Comparison of ENCODE assay signal across 8 mouse cellular contexts in the genomic region with DNA sequence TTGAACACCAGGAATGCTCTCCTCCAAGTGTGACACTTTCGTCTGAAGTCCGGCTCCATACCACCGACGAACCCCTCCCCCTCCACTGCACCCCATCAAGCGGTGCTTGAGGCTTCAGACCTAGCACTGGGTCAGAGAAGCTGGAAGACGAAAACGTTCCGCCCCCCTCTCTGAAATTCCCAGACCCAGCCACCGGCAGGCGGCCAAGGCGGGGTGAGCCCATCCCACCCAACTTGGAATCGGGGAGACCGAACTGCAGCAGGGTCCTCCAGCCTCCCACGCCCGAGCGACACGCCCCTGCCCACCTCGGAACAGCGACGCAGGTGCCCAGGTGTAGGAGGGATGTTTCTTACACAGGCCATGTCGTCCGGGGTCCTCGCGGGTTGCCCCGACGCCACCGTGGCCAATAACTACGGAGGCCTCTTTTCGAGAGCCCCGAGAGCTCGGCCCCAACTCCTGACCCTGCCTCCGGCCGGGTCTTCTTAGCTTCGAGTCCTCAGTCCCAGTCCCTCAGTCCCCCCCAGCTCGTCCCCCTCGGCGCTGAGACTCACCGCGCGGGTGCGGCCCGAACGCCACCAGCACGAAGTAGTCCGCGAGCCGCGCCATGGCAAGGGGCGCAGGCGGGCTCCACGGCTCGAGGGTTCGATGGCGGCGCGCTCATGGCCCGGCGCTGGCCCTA. TPM values are rescaled to one million over a fixed set of nuclear protein-coding genes. Genes with fewer than 3 reads are reported as not detected.
A peak's percentile ranks its signal among the peaks of the same experiment; 100 is the strongest.
DNase-seq lines count a peak whose midpoint lies in the region; ATAC-seq and TF ChIP-seq lines count a peak whose summit lies in the region.

No protein-coding gene starts in this region.

- no peak for TF ChIP-seq POLR2A in bone marrow, adult 2 months (IDR thresholded peaks at IDR 0.05; ENCODE audit: borderline replicate concordance, control insufficient read depth, low read depth, low read length)
- no peak for TF ChIP-seq POLR2A in spleen, adult 2 months (IDR thresholded peaks at IDR 0.05; ENCODE audit: low read depth, low read length)

- H3K4me2 ChIP-seq in intestine, embryonic 15.5 days (replicated peaks) = peak overlapping the region; percentile 82
- H3K4me2 ChIP-seq in liver, postnatal 0 days (ENCODE audit: low read depth, low read length) = peak overlapping the region; percentile 71

- peaks cover 16% of the 10 kb centered on the region for H3K36me3 ChIP-seq in erythroblast, embryonic 14.5 days (ENCODE audit: control insufficient read depth)
- no peaks in the 10 kb centered on the region for H3K36me3 ChIP-seq in intestine, embryonic 15.5 days
- H3K36me3 ChIP-seq in liver, postnatal 0 days (replicated peaks; ENCODE audit: insufficient read depth, low read length) = no peaks in the 10 kb centered on the region
- H3K36me3 ChIP-seq in spleen, adult 2 months (ENCODE audit: control insufficient read depth, insufficient read depth, low read length) = no peaks in the 10 kb centered on the region

- peak overlapping the region; percentile 91 for H3K9ac ChIP-seq in intestine, embryonic 15.5 days
- H3K9ac ChIP-seq in liver, postnatal 0 days (replicated peaks) = peak overlapping the region; percentile 86

- peaks cover 13% of the 10 kb centered on the region for H3K4me1 ChIP-seq in bone marrow, adult 2 months (ENCODE audit: control insufficient read depth, insufficient read depth, low read length)
- peaks cover 57% of the 10 kb centered on the region for H3K4me1 ChIP-seq in erythroblast, embryonic 14.5 days (ENCODE audit: control insufficient read depth)
- peaks cover 21% of the 10 kb centered on the region for H3K4me1 ChIP-seq in intestine, embryonic 15.5 days (replicated peaks)
- peaks cover 28% of the 10 kb centered on the region for H3K4me1 ChIP-seq in liver, postnatal 0 days (ENCODE audit: insufficient read depth)
- peaks cover 34% of the 10 kb centered on the region; the same call in 1 of the 2 replicates for H3K4me1 ChIP-seq in spleen, adult 2 months (ENCODE audit: control insufficient read depth, insufficient read depth, insufficient read length)

- peak; percentile 57 to 60 for DNase-seq in right cerebral cortex, postnatal 10 days (ENCODE audit: low spot score in 2 of 2)
- no peak for DNase-seq in right cerebral cortex, adult 18-20 months
- DNase-seq in liver, postnatal 0 days = peak; percentile 45
- peak in 1 of 2 experiments; percentile 21 for DNase-seq in spleen, adult 2 months (ENCODE audit: low read depth in 1 of 2, low spot score in 2 of 2)
- no peak for DNase-seq in left cerebral cortex, postnatal 14 days (ENCODE audit: low spot score in 2 of 2)

- TF ChIP-seq EP300 in liver, postnatal 0 days (IDR thresholded peaks at IDR 0.05; ENCODE audit: low read depth) = no peak

- H3K4me3 ChIP-seq in bone marrow, adult 2 months (replicated peaks; ENCODE audit: control insufficient read depth, low read depth, low read length) = peak overlapping the region; percentile 91
- peak overlapping the region; percentile 70 for H3K4me3 ChIP-seq in erythroblast, embryonic 14.5 days (replicated peaks)
- H3K4me3 ChIP-seq in intestine, embryonic 15.5 days (replicated peaks) = peak overlapping the region; percentile 89
- peak overlapping the region; percentile 80 for H3K4me3 ChIP-seq in liver, postnatal 0 days (ENCODE audit: low read depth, low read length)
- peak overlapping the region; percentile 97 for H3K4me3 ChIP-seq in spleen, adult 2 months (ENCODE audit: extremely low read depth, insufficient read depth, insufficient read length)

- WGBS in bone marrow, adult 2 months = under 1% methylated on average over 58 of the region's 58 CpGs
- WGBS in intestine, embryonic 15.5 days = under 1% methylated on average over 58 of the region's 58 CpGs
- under 1% methylated on average over 55 of the region's 58 CpGs for WGBS in liver, postnatal 0 days (ENCODE audit: insufficient replicate concordance)
- WGBS in spleen, adult 2 months = under 1% methylated on average over 57 of the region's 58 CpGs

- H3K27ac ChIP-seq in bone marrow, adult 2 months (ENCODE audit: control insufficient read depth, insufficient read depth, low read depth, low read length, poor library complexity) = peak overlapping the region; percentile 54; the same call in 1 of the 2 replicates
- peak overlapping the region; percentile 49; the same call in 1 of the 2 replicates for H3K27ac ChIP-seq in intestine, embryonic 15.5 days
- H3K27ac ChIP-seq in liver, postnatal 0 days (ENCODE audit: low read depth) = peak overlapping the region; percentile 41
- peak overlapping the region; percentile 26; the same call in 1 of the 2 replicates for H3K27ac ChIP-seq in spleen, adult 2 months (ENCODE audit: insufficient read depth, low read length)

- no peaks in the 10 kb centered on the region for H3K9me3 ChIP-seq in erythroblast, embryonic 14.5 days (ENCODE audit: control insufficient read depth, low read length)
- no peaks in the 10 kb centered on the region for H3K9me3 ChIP-seq in intestine, embryonic 15.5 days
- no peaks in the 10 kb centered on the region for H3K9me3 ChIP-seq in liver, postnatal 0 days (ENCODE audit: low read length)

- TF ChIP-seq CTCF in bone marrow, adult 2 months (IDR thresholded peaks at IDR 0.05; ENCODE audit: control insufficient read depth, insufficient read depth, low read length) = no peak
- TF ChIP-seq CTCF in liver, postnatal 0 days (IDR thresholded peaks at IDR 0.05; ENCODE audit: low read depth) = peak; percentile 20; the same call in 1 of the 2 replicates
- no peak for TF ChIP-seq CTCF in spleen, adult 2 months (IDR thresholded peaks at IDR 0.05; ENCODE audit: extremely low read depth, insufficient read depth, insufficient read length, insufficient replicate concordance)

- intact Hi-C loops in left cerebral cortex, postnatal 14 days (cut with DNase I) = loop anchor here (5.0 kb wide), 1 partner anchor 43 kb away; the partner anchor contains the start of genes Lmf2 and Ncaph2

- ATAC-seq in intestine, embryonic 15.5 days = peak; percentile 37
- ATAC-seq in liver, postnatal 0 days = peak; percentile 8

- H3K27me3 ChIP-seq in erythroblast, embryonic 14.5 days (ENCODE audit: control insufficient read depth) = no peaks in the 10 kb centered on the region
- no peaks in the 10 kb centered on the region for H3K27me3 ChIP-seq in intestine, embryonic 15.5 days (replicated peaks)
- H3K27me3 ChIP-seq in liver, postnatal 0 days (ENCODE audit: insufficient read depth, low read length) = no peaks in the 10 kb centered on the region
- H3K27me3 ChIP-seq in spleen, adult 2 months (ENCODE audit: control insufficient read depth, insufficient read depth, low read length) = no peaks in the 10 kb centered on the region

RNA-seq across cellular contexts. Expression of gene Sbf1, which starts 0.5 kb away (rescaled TPM):
- polyA plus RNA-seq in bone marrow, adult 2 months (2011; ENCODE audit: insufficient read depth, insufficient read length, low replicate concordance, missing spikeins) = 54.0 and 160 TPM in 2 replicates
- 28.7 and 42.5 TPM in 2 replicates for polyA plus RNA-seq in erythroblast, embryonic 14.5 days (2012)
- polyA plus RNA-seq in intestine, embryonic 15.5 days (2015; fragmentation: Nextera tagmentation; extraction: Ambion mirVana) = 35.1 and 38.8 TPM in 2 replicates
- polyA plus RNA-seq in liver, postnatal 0 days (2015; fragmentation: Nextera tagmentation; extraction: Ambion mirVana) = 16.5 and 17.0 TPM in 2 replicates
- polyA plus RNA-seq in spleen, adult 2 months (2012; rRNA removed) = 320 and 349 TPM in 2 replicates
- total RNA-seq in left cerebral cortex, postnatal 14 days (2021) = 100 to 1,000 TPM; 198 to 204 TPM

RNA-seq across cellular contexts. Expression of gene Adm2, which starts 7.9 kb away (rescaled TPM):
- polyA plus RNA-seq in bone marrow, adult 2 months (2011; ENCODE audit: insufficient read depth, insufficient read length, low replicate concordance, missing spikeins) = 2.7 TPM in 1 of 2 replicates, not detected in the other
- 0.27 and 0.53 TPM in 2 replicates for polyA plus RNA-seq in erythroblast, embryonic 14.5 days (2012)
- polyA plus RNA-seq in intestine, embryonic 15.5 days (2015; fragmentation: Nextera tagmentation; extraction: Ambion mirVana) = 1.4 and 1.5 TPM in 2 replicates
- 1.4 and 3.7 TPM in 2 replicates for polyA plus RNA-seq in liver, postnatal 0 days (2015; fragmentation: Nextera tagmentation; extraction: Ambion mirVana)
- polyA plus RNA-seq in spleen, adult 2 months (2012; rRNA removed) = 3.5 and 6.5 TPM in 2 replicates
- total RNA-seq in left cerebral cortex, postnatal 14 days (2021) = not detected

RNA-seq across cellular contexts. Expression of gene Miox, which starts 19.5 kb away (rescaled TPM):
- 15.5 TPM in 1 of 2 replicates, not detected in the other for polyA plus RNA-seq in bone marrow, adult 2 months (2011; ENCODE audit: insufficient read depth, insufficient read length, low replicate concordance, missing spikeins)
- polyA plus RNA-seq in erythroblast, embryonic 14.5 days (2012) = not detected in 2 replicates
- 0.32 and 0.36 TPM in 2 replicates for polyA plus RNA-seq in intestine, embryonic 15.5 days (2015; fragmentation: Nextera tagmentation; extraction: Ambion mirVana)
- 22.9 and 27.0 TPM in 2 replicates for polyA plus RNA-seq in liver, postnatal 0 days (2015; fragmentation: Nextera tagmentation; extraction: Ambion mirVana)
- polyA plus RNA-seq in spleen, adult 2 months (2012; rRNA removed) = 0.31 and 1.4 TPM in 2 replicates
- total RNA-seq in left cerebral cortex, postnatal 14 days (2021) = not detected

RNA-seq across cellular contexts. Expression of gene Lmf2, which starts 40.8 kb away (rescaled TPM):
- polyA plus RNA-seq in bone marrow, adult 2 months (2011; ENCODE audit: insufficient read depth, insufficient read length, low replicate concordance, missing spikeins) = 16.7 and 42.0 TPM in 2 replicates
- polyA plus RNA-seq in erythroblast, embryonic 14.5 days (2012) = 29.8 and 31.5 TPM in 2 replicates
- 55.2 and 58.0 TPM in 2 replicates for polyA plus RNA-seq in intestine, embryonic 15.5 days (2015; fragmentation: Nextera tagmentation; extraction: Ambion mirVana)
- 22.1 and 24.0 TPM in 2 replicates for polyA plus RNA-seq in liver, postnatal 0 days (2015; fragmentation: Nextera tagmentation; extraction: Ambion mirVana)
- 51.5 and 53.6 TPM in 2 replicates for polyA plus RNA-seq in spleen, adult 2 months (2012; rRNA removed)
- total RNA-seq in left cerebral cortex, postnatal 14 days (2021) = 10 to 100 TPM; 18.0 to 20.3 TPM

RNA-seq across cellular contexts. Expression of gene Ncaph2, which starts 40.9 kb away (rescaled TPM):
- polyA plus RNA-seq in bone marrow, adult 2 months (2011; ENCODE audit: insufficient read depth, insufficient read length, low replicate concordance, missing spikeins) = 144 and 191 TPM in 2 replicates
- 17.1 and 19.8 TPM in 2 replicates for polyA plus RNA-seq in erythroblast, embryonic 14.5 days (2012)
- 131 and 138 TPM in 2 replicates for polyA plus RNA-seq in intestine, embryonic 15.5 days (2015; fragmentation: Nextera tagmentation; extraction: Ambion mirVana)
- polyA plus RNA-seq in liver, postnatal 0 days (2015; fragmentation: Nextera tagmentation; extraction: Ambion mirVana) = 59.4 and 59.8 TPM in 2 replicates
- 113 and 131 TPM in 2 replicates for polyA plus RNA-seq in spleen, adult 2 months (2012; rRNA removed)
- 10 to 100 TPM; 80.2 to 81.3 TPM for total RNA-seq in left cerebral cortex, postnatal 14 days (2021)

Comparison
In these comparisons a context has a peak if more than half of its experiments do, and no peak if none do; other contexts are left out.
1. DNase-seq: peak in right cerebral cortex, postnatal 10 days (2 of 2) and liver, postnatal 0 days (single experiment); none in right cerebral cortex, adult 18-20 months (single experiment) and left cerebral cortex, postnatal 14 days (0 of 2).
2. Peak in every context shown above with its lines, with median percentiles within 50 percentile points of each other: H3K27ac ChIP-seq and H3K4me3 ChIP-seq.